Mouse (Mus musculus) small intestine, adult 2 months (tissue): Measurements from ENCODE around the gene Csmd2. TPM values are rescaled to one million over a fixed set of nuclear protein-coding genes. Genes with fewer than 3 reads are reported as not detected.

Experiments
- H3K27ac ChIP-seq: fragments of 200-500 bp; 2 replicates; pipeline ENCODE4 v1.5.1; 2012; ENCODE audit warnings: low read depth, low read length, control low read depth, inconsistent platforms; ENCODE audit not compliant: insufficient read depth
- H3K27me3 ChIP-seq: fragments of 200-500 bp; 2 replicates; pipeline ENCODE4 v1.6.1; 2012; ENCODE audit warnings: mild to moderate bottlenecking, moderate library complexity, low read length, inconsistent platforms; ENCODE audit not compliant: control insufficient read depth, insufficient read depth
- H3K36me3 ChIP-seq: fragments of 200-500 bp; 2 replicates; pipeline ENCODE4 v1.6.1; 2012; ENCODE audit warnings: mild to moderate bottlenecking, low read length, control low read depth, inconsistent platforms; ENCODE audit not compliant: control insufficient read depth, insufficient read depth
- H3K4me1 ChIP-seq: fragments of 200-500 bp; 2 replicates; pipeline ENCODE4 v1.6.1; 2012; ENCODE audit warnings: low read length, inconsistent platforms, mixed read lengths; ENCODE audit not compliant: control insufficient read depth, insufficient read depth, insufficient read length
- H3K4me3 ChIP-seq: fragments of 200-500 bp; 2 replicates; pipeline ENCODE4 v1.5.1; 2012; ENCODE audit warnings: low read depth, mild to moderate bottlenecking, control low read depth, inconsistent platforms, low read length, moderate library complexity
- CTCF ChIP-seq: fragments of 200-500 bp; IDR thresholded peaks from 2 replicates; pipeline ENCODE4 v1.5.1; 2012; ENCODE audit warnings: low read depth, mild to moderate bottlenecking, control low read depth, inconsistent platforms, low read length, moderate library complexity, mixed read lengths; ENCODE audit not compliant: insufficient replicate concordance, insufficient read length; ENCODE audit errors: extremely low read depth
- POLR2A ChIP-seq: fragments of 200-500 bp; IDR thresholded peaks from 2 replicates; pipeline ENCODE4 v1.6.1; 2012; ENCODE audit warnings: low read depth, mild to moderate bottlenecking, control low read depth, inconsistent platforms, low read length, moderate library complexity
- WGBS: fragments of 180-500 bp; shearing (Covaris S2); methylation state at CpG from one replicate; pipeline ENCODE4 v1.1.7; 2018; 5-methylcytosine and 5-hydroxymethylcytosine counted together
- polyA plus RNA-seq: library from polyadenylated mRNA; depleted of rRNA; stranded (reverse); fragments of >200 nt; gene quantifications from 2 replicates; pipeline ENCODE4 v1.2.3, GENCODE M21; 2012

The Csmd2 gene
- polyA plus RNA-seq, 1 experiment = 0.01 TPM

GRCm38 (mm10) chr4:128091938-128092337, 104.3 kb downstream of the Csmd2 start:
- no peaks in the 10 kb centered on the region for H3K36me3 ChIP-seq
- H3K27me3 ChIP-seq = no peaks in the 10 kb centered on the region
- H3K4me1 ChIP-seq = no peaks in the 10 kb centered on the region
- WGBS = 64% methylated on average over 3 of the region's 3 CpGs
- no peak for TF ChIP-seq POLR2A
- TF ChIP-seq CTCF = no peak
- no peak overlapping the region for H3K27ac ChIP-seq
- no peak overlapping the region for H3K4me3 ChIP-seq

GRCm38 (mm10) chr4:128099515-128099914, 111.9 kb downstream of the Csmd2 start:
- 87% methylated on average over 5 of the region's 5 CpGs for WGBS
- Histone ChIP-seq H3K4me1 (no peaks in the 10 kb centered on the region), H3K27ac (no peak overlapping the region), H3K36me3 (no peaks in the 10 kb centered on the region), H3K27me3 (no peaks in the 10 kb centered on the region), H3K4me3 (no peak overlapping the region)
- no peak for TF ChIP-seq CTCF
- TF ChIP-seq POLR2A = no peak

DNA sequence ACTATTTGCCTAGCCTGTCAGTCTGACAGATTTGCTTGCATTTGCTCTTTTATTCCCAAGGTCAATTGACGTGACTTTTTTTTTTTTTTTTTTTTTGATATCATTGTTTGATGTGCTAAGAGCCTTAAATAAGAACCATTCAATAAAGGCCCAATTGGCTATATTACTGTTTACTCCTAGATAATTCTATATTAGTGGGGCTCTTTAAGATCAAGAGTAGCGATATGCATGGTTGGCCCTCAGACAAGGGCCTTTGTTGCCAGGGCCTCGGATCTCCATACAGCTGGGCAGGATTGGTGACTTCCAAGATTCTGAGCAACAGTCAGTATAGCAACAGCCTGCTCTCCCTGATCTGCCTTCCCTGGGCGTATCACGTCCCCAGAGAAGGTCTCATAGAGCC, 112.9 kb downstream of the Csmd2 start:
- Histone ChIP-seq H3K4me3 (no peak overlapping the region), H3K27me3 (no peaks in the 10 kb centered on the region), H3K36me3 (no peaks in the 10 kb centered on the region), H3K4me1 (no peaks in the 10 kb centered on the region), H3K27ac (no peak overlapping the region)
- TF ChIP-seq POLR2A = no peak
- no peak for TF ChIP-seq CTCF
- WGBS = 24% methylated on average over 5 of the region's 5 CpGs

DNA sequence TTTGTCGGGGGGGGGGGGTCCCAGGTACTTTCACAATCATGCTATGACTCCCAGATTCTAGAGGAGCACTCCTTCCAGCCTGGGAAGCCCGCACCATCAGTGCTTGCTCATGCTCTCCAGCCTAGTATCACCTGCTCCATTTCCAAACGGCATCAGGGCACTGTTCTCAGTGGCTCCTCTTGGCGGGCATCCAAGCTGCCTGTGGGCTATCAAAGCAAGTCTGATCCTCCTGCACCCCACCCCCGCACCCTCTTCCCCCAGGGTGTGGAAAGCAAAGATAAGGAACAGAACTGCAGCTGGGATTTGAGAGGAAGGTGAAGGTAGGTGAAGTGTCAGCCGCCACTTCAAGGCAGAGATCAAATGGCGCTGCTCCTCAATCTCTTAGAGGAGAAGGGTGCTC, 128.7 kb downstream of the Csmd2 start:
- Histone ChIP-seq H3K4me3 (no peak overlapping the region), H3K27me3 (no peaks in the 10 kb centered on the region), H3K4me1 (no peaks in the 10 kb centered on the region), H3K27ac (no peak overlapping the region), H3K36me3 (no peaks in the 10 kb centered on the region)
- 30% methylated on average over 7 of the region's 7 CpGs for WGBS
- TF ChIP-seq CTCF (no peak), POLR2A (no peak)

DNA sequence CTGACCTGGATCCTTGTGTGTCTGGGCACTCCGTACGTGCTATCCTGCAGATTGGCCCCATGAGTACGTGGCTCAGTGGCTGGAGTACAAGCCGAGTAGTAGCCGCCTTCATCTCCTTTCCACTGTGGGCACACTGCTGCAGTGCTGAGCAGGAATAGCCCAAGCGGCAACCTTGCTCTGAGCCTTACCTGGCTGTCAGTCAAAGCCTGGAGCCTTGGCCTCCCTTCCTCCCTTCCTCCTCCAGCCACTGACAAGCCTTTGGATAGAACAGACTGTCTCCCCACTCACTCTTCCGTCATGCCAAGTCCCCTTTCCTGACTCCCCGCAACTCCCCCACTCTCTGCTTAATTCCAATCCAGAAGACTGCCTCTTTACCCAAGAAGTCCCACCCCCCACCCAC, 135.6 kb downstream of the Csmd2 start:
- Histone ChIP-seq H3K4me1 (no peaks in the 10 kb centered on the region), H3K36me3 (no peaks in the 10 kb centered on the region), H3K4me3 (no peak overlapping the region), H3K27me3 (no peaks in the 10 kb centered on the region), H3K27ac (no peak overlapping the region)
- TF ChIP-seq POLR2A = no peak
- TF ChIP-seq CTCF = no peak
- 79% methylated on average over 8 of the region's 8 CpGs for WGBS

DNA sequence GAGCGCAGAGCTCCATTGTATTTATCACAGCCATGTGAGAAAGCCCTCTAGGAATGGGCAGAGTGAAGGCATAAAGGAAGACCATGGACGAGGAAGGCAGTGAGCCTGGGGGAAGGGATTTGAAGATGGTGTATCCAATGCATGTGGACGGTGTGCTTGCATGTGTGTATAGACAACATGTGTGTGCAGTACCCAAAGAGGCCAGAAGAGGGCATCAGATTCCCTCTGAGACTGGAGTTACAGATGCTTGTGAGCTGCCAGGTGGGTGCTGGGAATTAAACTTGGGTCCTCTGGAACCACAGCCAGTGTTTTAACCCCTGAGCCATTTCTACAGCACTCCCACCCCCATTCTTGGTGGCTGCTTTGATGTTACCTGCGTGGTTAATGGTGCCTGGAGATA, 137.1 kb downstream of the Csmd2 start:
- Histone ChIP-seq H3K4me3 (no peak overlapping the region), H3K36me3 (no peaks in the 10 kb centered on the region), H3K27ac (no peak overlapping the region), H3K27me3 (no peaks in the 10 kb centered on the region), H3K4me1 (no peaks in the 10 kb centered on the region)
- WGBS = 76% methylated on average over 4 of the region's 4 CpGs
- TF ChIP-seq CTCF = no peak
- no peak for TF ChIP-seq POLR2A

DNA sequence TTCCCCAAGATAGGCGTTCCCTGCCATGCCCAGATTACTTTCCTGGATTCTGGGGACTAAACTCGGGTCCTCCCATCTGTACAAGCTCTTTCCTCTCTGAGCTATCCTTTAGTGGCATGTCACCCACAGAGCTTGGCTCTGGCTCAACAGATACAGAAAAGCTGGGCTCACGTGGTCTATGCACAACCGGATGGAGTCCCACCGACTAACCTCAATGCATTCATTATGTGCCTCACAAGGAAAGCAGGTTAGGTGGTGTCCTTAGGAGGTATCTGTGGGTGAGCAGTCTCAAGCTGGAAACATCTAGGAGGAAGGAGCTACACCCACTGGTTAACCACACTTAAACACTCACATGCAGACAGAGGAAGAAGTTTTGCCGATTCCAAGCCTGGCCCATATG, 140.9 kb downstream of the Csmd2 start:
- WGBS = 75% methylated on average over 6 of the region's 6 CpGs
- no peak for TF ChIP-seq CTCF
- no peak for TF ChIP-seq POLR2A

More for the DNA sequence above, 140.9 kb downstream of the Csmd2 start:
- Histone ChIP-seq H3K36me3 (no peaks in the 10 kb centered on the region), H3K4me3 (no peak overlapping the region), H3K27me3 (no peaks in the 10 kb centered on the region), H3K27ac (no peak overlapping the region), H3K4me1 (no peaks in the 10 kb centered on the region)
